Mouse (Mus musculus): ENCODE measurements around the gene Zdhhc11.

GRCm38 (mm10) chr13:73937321-73938176, 26.1 kb upstream of the Zdhhc11 start, which contains the start of the genes Trip13 and Brd9:
- TF ChIP-seq POLR2A (IDR thresholded peaks at IDR 0.05; ENCODE audit: insufficient read depth, low read length) (no peak), CTCF (IDR thresholded peaks at IDR 0.05; ENCODE audit: low read depth, low read length) (no peak)

All from ES-Bruce4 (cell line).